Mouse (Mus musculus) ES-CJ7 (cell line): Measurements from ENCODE around the gene Gatd1.
A peak's percentile ranks its signal among the peaks of the same experiment; 100 is the strongest.
"Not testable (repeated sequence)": the region's sequence is repeated elsewhere in the genome, so short reads cannot be mapped to it uniquely, and the experiment has no call there.

Source experiments
- DNase-seq: peaks from one replicate; pipeline ENCODE4 v3.0.0; 2011; ENCODE audit warnings: low read depth, low spot score

Gene Gatd1

DNA sequence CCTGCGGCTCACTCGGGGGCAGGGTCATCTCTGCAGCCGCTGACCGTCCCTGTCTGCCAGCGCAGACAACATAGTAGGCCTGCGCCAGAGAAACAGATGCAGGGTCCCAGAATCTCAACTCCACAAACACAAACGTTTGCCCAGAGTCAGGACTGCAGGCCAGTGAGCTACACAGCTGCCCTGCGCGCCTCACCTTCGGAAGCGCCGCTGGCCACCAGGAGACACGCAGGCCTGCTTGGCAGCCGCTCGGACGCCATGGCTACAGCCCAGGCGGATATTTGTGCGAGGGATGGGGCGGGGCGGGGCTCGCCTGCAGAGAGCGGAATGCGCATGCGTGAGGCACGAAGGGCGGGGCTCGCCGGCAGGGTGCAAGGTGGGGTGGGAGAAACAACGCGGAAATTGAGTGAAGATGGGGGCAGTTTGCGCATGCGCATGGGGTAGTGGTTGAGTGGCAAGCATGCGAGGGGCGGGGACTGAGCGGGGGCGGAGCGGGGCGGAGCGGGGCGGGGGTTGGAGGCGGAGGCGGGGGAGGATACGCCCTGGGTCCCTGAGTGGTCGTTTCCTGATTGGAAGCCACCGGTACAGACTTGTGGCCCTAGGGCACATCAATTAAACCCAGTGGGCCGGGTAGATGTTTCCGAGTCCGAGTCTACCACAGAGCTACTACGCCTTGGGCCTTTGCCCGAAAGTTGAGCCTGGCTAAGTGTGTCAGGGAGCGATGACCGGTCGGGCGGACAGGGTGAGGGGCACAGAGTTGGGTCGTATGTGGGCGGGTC, at the start of gene Gatd1:
Gene Gatd1, minus strand, starts transcription at position 328 of the 776 bp plus-strand sequence.
- DNase-seq, result peak; percentile 100

GRCm38 (mm10) chr7:141462333-141462821, 48.4 kb upstream of the Gatd1 start:
- no peak for DNase-seq

- no peak for DNase-seq
These were observed 47.8 kb upstream of the Gatd1 start for GRCm38 (mm10) chr7:141461521-141462332.

DNA sequence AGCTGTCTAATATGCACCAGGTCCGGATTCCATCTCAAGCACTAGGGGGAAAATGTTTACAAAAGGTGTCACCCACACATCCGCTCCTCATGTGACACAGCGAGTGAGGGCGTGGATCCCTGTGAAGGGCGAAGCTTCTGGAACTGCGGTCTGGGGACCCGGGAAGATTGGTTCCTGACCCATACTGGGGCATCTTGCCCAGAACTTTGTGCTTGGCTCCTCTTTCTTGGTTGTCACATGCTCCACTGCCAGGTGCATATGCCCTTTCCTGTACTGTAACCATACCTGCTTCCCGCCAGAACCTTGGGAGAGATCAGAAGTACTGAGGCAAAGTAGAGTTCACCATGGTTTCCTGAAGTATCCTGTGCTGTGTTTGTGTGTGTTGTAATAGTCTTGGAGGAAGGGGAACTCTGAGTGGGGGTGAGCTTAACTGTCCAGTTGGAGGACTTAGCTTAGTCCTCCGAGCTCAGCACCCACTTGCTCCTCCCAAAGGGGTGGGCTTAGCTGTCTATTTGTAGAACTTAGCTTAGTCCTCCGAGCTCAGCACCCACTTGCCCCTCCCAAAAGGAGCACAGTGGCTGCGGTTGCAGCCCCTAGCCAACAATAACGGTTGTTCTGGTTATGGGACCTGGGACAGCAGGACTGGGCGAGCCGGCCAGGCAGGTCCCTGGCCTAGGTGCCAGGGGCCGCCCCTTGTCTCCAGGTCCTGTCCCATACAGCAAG, 46.6 kb upstream of the Gatd1 start, which contains the start of gene Cracr2b:
Gene Cracr2b, plus strand, starts transcription at position 704 of the 723 bp plus-strand sequence.
- no peak for DNase-seq

- no peak for DNase-seq
These were observed 46.1 kb upstream of the Gatd1 start for GRCm38 (mm10) chr7:141460001-141460390.

DNA sequence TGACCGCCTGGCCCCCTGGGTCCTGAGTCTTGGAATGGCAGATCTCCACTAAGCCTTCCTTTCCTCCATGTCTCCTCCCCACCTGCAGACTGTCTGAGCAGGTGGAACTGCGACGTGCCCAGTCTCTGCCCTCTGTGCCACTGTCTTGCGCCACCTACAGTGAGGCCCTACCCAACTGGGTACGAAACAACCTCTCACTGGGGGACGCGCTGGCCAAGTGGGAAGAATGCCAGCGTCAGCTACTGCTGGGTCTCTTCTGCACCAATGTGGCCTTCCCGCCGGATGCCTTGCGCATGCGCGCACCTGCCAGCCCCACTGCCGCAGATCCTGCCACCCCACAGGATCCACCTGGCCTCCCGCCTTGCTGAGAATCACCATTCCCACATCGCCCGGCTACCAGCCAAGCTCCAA, 45.4 kb upstream of the Gatd1 start:
- no peak for DNase-seq

DNA sequence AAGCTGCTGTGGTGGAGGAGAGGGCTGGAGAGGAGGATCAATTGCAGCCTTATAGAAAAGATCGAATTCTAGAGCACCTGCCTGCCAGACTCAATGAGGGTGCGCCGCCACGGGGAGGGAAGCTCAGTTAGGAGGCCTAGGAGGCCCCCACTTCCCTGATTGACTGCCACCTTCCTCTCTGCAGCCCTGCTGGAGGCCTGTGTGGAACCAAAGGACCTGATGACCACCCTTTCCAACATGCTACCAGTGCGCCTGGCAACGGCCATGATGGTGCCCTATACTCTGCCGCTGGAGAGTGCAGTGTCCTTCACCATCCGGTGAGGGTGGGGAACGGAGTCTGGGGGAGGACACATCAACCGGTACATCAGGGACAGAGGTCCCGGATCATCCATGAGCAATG, 44.7 kb upstream of the Gatd1 start:
- DNase-seq, result no peak

- no peak for DNase-seq
These were observed 44.2 kb upstream of the Gatd1 start for GRCm38 (mm10) chr7:141457986-141458660.

DNA sequence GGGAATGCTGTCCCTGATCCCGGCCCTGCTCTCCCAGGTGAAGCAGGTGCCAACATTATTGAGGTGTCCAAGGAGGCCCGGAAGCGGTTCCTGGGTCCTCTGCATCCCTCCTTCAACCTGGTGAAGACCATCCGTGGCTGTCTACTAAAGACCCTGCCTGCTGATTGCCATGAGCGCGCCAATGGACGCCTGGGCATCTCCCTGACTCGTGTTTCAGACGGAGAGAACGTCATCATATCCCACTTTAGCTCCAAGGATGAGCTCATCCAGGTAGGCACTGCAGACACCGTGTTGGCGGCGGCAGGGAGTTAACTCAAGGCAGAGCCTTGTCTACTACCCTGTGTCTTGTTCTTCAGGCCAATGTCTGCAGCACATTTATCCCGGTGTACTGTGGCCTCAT, 43.3 kb upstream of the Gatd1 start:
- no peak for DNase-seq

DNA sequence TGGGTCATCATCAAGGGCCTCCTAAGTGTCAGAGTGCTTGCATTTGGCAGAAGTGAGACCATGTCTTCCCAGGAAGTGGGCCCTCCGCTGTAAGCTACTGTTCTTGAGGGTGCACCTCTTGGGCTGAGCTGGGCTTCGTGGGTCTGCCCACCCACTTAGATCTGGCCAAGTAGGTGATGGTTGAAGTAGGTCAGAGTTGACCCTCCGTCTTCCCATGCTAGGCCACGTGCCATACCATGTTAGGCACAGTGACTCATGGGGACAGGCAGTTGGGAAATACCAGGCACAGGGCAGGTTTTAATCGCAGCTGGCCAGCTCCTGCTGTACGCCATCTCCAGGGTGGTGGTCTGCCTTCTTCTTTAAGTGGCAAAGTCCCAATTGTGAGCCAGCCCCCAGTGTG, 42.8 kb upstream of the Gatd1 start:
- DNase-seq, result no peak

- peak; percentile 71 for DNase-seq
These were observed 41.8 kb upstream of the Gatd1 start for GRCm38 (mm10) chr7:141455610-141456314.

- peak; percentile 94 for DNase-seq
These were observed 41.1 kb upstream of the Gatd1 start, which contains the start of gene Pnpla2 for GRCm38 (mm10) chr7:141454967-141455551. Gene Pnpla2, plus strand, starts transcription at chr7:141455198.

GRCm38 (mm10) chr7:141453636-141454035, 39.7 kb upstream of the Gatd1 start:
- DNase-seq, result no peak

- DNase-seq, result no peak
These were observed 38.0 kb upstream of the Gatd1 start for GRCm38 (mm10) chr7:141451928-141452327.

- DNase-seq, result peak; percentile 98
These were observed 33.4 kb upstream of the Gatd1 start, which contains the start of gene Rplp2 for GRCm38 (mm10) chr7:141447110-141447991. Gene Rplp2, plus strand, starts transcription at chr7:141447370.

GRCm38 (mm10) chr7:141446374-141446773, 32.4 kb upstream of the Gatd1 start:
- DNase-seq, result not testable (repeated sequence)

GRCm38 (mm10) chr7:141443828-141444237, 29.9 kb upstream of the Gatd1 start, which contains the start of gene Pidd1:
Gene Pidd1, minus strand, starts transcription at chr7:141444025.
- DNase-seq, result peak; percentile 77

- DNase-seq, result peak; percentile 78
These were observed 29.3 kb upstream of the Gatd1 start for GRCm38 (mm10) chr7:141443081-141443821.
